Mouse (Mus musculus) fat pad, adult 2 months (tissue): ENCODE data around the gene Fkbp5.

Experiments
- DNase-seq: peaks from one replicate; pipeline ENCODE4 v3.0.0-alpha.2; 2011; ENCODE audit warnings: low read depth, low spot score; ENCODE audit errors: extremely low read depth

The Fkbp5 gene

DNA sequence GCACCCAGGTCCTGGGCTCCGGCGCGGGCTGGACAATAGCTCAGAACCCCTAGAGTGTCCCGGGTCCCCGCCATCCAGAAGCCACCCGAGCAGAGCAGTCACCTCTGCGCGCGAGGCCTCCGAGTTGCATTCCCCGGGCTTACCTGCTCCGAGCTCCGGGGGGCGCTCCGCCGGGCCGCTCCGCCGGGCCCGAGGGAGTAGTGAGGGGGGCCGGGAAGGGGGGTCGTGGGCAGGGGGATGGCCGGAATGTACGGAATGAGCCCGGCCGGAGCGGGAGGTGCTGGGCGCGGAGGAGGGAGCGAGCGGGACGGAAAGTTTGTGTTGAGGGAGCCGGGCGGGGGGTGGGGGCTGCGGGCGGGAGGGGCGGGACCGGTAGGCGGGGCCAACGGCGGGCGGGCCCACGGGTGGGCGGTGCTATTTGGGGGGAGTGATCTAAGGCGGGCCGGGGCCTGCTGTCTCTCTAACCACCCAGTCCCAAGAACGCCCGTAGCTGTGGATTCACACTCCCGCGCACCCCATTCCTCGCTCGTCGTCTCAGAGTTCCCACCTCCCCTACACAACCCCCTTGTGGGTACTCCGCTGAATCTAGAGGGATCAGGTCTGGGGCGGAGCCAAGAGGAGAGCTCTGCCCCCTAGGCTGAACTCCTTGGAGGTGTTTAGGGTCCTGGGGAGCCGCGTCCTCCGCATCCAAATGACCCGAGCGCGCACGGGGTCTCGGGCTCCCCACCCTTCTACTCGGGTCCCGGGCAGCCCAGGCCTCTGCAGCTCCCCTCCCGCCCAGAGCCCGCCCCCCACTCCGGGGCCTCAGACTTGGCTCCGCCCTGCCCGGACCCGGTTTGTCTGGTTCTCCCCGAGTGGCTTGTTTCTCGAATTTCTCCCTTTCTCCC is 166.6 kb downstream of the Fkbp5 start, which contains the start of gene Tead3:
Gene Tead3 (minus strand): TSS at position 352 of the 887 bp plus-strand sequence.
- DNase-seq = no peak

GRCm38 (mm10) chr17:28349901-28350465 is 167.3 kb downstream of the Fkbp5 start:
- DNase-seq = no peak

DNA sequence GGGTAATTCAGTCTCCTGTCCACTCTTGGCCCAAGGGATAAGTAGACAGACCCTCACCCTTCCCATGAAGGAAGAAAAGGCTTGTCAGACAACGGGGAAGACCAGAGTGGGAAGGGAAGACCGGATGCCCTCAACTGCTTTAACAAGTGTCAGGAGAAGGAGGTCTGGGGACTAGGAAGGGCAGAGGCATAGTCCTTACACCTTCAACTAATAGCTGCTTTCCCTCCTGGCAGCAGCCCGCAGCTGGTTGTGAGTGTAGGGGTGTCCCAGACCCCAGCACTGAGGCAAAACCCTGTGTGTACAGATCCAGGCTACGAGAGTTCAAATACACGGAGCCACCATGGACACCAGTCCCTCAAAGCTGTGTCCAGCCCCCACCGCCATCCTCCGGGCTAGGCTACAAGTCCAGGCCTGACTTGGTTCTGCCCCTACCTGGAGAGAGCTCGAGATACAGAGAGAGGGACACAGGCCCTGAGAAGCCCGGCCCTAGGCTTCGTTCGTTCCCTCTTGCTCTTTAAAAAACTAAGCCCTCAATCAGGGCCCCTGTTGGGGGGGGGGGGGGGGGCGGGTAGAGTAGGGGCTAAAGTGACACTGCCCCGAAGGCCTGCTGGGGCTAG is 168.0 kb downstream of the Fkbp5 start:
- DNase-seq = no peak
